Mouse (Mus musculus) CD8-positive naive resting alpha-beta T cell, adult 2 months (primary cell): ENCODE measurements around the gene Fam227a.

Experiments
- DNase-seq, 2 experiments: peaks; one replicate each; pipeline ENCODE4 v3.0.0; 2022; ENCODE audit warnings: low read depth in 2 of 2, low spot score in 2 of 2

Gene Fam227a

DNA sequence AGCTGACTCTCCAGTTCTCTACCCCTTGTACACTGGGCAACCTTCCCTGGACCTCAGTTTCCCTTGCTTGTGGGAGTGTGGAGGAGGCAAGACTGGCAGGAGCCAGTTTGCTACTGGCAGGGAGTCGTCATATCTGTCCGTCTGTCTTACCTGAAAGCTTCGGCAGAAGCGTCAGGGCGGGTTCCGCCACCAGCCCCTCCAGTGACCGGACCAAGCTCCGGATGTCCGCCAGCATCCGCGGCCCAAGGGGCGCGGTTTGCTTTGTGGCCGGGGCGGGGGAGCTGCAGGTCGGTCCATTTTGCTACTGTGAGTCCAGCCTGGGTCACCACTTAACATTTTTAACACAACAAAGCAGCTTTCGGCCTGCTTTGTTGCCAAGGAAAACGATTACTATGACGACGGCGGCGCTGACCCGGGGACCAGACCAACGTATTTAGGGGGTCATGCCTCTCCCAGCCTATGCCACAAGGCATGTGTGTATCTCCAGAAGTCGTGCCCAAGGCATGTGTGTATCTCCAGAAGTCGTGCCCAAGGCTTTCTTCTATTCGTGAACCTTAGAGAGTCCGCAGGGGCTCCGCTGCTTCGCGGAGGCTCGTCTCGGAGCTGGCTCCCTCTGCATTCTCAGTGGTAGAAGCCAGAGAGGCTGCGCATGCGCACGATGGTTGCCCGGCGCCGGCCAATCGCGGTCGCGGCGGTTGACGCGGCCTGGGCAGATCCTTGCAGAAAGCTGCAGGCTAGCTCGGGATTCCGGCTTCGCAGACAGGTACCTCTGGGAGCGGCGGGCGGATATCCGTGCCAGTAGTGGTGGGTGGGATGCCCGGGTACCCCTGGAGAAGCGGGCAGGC is at the start of gene Fam227a, which contains the start of gene Cby1:
Fam227a (minus strand) TSS at position 426 of the 845 bp plus-strand sequence.
Cby1 (plus strand) TSS at position 669 of the 845 bp plus-strand sequence.
- DNase-seq = peak; percentile 79 to 81

- no peak for DNase-seq
Measured at GRCm38 (mm10) chr15:79708229-79708822, 49.6 kb upstream of the Fam227a start.

GRCm38 (mm10) chr15:79706603-79707214 is 48.0 kb upstream of the Fam227a start:
- DNase-seq = no peak

- DNase-seq = no peak
Measured at GRCm38 (mm10) chr15:79697558-79698187, 38.9 kb upstream of the Fam227a start.

DNA sequence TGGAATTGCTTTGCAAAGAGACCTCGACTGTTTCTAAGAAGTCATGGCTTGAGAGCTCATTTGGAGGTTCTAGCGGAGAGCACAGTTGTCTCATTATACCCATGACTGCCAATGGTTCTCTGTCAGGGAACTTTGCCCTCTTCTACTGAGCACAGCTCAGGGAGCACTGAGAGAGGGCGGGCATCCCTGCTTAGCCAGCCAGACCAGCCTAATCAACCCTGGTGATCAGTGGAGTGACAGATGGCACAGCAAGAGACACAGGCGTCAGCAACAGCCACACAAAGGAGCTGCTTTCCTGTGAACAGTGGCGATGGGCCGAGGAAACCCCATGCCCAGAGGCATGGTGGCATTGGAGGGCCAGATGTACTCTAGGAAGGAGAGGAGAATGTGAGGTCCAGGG is 38.3 kb upstream of the Fam227a start:
- DNase-seq = no peak

- DNase-seq = no peak
Measured at GRCm38 (mm10) chr15:79696508-79696907, 37.8 kb upstream of the Fam227a start.

DNA sequence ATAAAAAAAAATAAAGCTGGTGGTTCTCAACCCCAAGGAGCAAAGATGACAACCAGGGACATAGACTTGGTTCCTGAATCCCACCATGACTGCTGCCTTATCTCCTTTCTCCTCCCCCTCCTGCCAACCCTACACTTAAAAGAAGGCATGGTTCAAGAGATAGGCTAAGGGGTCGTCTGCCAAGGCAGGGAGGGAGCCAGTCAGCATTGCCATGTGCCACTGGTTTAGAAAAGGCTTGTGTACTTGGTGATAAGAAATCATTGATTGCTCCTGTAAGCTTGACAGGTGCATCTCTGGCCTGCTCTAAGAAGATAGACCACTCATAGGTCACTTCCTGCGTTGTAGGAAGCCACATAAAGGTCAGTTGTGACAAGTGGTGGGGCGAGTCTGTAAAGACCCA is 36.8 kb upstream of the Fam227a start:
- DNase-seq = no peak

GRCm38 (mm10) chr15:79694512-79694911 is 35.8 kb upstream of the Fam227a start:
- no peak for DNase-seq

DNA sequence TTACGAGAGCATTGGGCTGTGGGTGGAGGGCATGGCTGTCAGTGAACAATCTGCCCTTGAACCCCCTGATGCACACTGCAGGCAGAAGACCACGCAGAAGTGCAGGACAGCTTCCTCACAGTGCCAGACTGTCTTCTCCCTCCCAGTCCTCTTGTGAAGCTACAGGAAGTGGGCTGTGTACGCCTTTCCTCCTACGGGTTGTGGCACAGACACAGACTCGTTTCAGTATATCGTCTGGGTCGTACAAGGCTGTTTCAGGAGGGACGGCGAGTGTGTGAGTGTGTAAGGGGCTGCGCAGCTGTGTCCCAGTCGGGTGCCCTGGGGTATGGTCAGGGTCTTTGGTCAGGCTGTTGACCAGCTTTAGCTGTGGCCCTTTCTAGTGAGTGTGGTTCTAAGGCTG is 35.0 kb upstream of the Fam227a start:
- DNase-seq = peak; percentile 54

DNA sequence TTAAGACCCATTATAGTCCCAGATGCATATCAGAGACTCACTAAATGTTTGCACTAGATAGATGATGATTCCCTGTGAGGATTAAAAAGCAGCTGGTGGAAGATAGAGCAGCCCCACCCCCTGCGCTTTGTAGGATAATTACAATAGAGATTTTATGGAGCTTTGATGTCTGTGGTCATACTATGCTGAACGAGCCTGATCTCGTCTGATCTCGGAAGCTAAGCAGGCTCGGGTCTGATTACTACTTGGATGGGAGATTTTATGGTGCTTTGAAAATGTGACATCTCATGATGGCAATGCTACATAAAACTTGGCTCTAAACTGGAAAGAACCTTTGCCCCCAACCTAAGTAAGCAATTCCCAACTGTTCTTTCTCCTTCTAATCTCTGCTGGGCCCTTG is 33.6 kb upstream of the Fam227a start:
- peak in 1 of 2 experiments; percentile 16 for DNase-seq

- DNase-seq = peak in 1 of 2 experiments; percentile 24
Measured at GRCm38 (mm10) chr15:79691023-79691508, 32.3 kb upstream of the Fam227a start.

- peak; percentile 91 to 92 for DNase-seq
Measured at GRCm38 (mm10) chr15:79690426-79691022, 31.8 kb upstream of the Fam227a start, which contains the start of gene Gtpbp1. Gene Gtpbp1, plus strand, starts transcription at chr15:79690845.

- DNase-seq = no peak
Measured at GRCm38 (mm10) chr15:79689662-79690425, 31.1 kb upstream of the Fam227a start.

- DNase-seq = no peak
Measured at GRCm38 (mm10) chr15:79688268-79688956, 29.7 kb upstream of the Fam227a start.

DNA sequence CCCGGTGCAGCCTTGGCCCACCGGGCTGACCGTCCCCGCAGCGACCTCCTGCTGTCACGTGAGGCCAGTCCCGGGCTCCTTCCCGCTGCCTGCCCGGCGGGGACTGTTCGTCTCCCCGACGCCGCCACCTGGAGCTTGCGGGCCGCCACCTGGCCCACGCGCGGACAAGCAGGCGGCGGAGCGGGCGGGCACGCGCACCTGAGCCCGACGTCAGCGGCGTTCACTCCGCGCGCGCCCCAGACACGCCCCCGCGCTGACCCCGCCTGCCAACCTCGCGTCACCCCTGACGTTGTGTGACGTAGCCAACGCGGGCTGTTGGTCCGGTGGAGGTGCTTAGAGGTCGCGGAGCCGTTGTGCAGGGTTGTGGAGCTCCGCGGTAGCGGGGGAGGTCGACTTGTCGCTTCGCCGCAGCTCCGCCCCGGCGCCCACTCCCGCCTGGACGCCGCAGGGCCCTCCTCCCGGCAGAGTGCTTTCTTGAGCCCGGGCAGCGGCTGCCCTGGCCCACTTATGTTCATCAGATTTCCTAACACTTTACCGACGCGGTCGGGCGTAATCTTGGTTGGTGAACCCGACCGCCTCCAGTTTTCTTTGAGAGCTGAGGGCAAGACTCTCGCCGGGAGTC is 29.0 kb upstream of the Fam227a start, which contains the start of gene Josd1:
Josd1 (minus strand) TSS at position 274 of the 622 bp plus-strand sequence.
- peak; percentile 95 to 96 for DNase-seq

GRCm38 (mm10) chr15:79687175-79687574 is 28.4 kb upstream of the Fam227a start:
- DNase-seq = no peak

GRCm38 (mm10) chr15:79686046-79686869 is 27.5 kb upstream of the Fam227a start:
- no peak for DNase-seq

GRCm38 (mm10) chr15:79685141-79685641 is 26.4 kb upstream of the Fam227a start:
- DNase-seq = no peak
